Mouse (Mus musculus) inflammation-experienced regulatory T-cells, adult 16 weeks (primary cell): ENCODE results near the gene Cyp2c23. TPM values are rescaled to one million over a fixed set of nuclear protein-coding genes. Genes with fewer than 3 reads are reported as not detected.

ENCODE experiments used
- polyA plus RNA-seq: library from polyadenylated mRNA; unstranded; fragments of 100-300 nt; shearing (Covaris generic); gene quantifications from one replicate; pipeline ENCODE4 v1.2.1, GENCODE M21; 2017

Cyp2c23 gene
- 0.15 TPM for polyA plus RNA-seq

DNA sequence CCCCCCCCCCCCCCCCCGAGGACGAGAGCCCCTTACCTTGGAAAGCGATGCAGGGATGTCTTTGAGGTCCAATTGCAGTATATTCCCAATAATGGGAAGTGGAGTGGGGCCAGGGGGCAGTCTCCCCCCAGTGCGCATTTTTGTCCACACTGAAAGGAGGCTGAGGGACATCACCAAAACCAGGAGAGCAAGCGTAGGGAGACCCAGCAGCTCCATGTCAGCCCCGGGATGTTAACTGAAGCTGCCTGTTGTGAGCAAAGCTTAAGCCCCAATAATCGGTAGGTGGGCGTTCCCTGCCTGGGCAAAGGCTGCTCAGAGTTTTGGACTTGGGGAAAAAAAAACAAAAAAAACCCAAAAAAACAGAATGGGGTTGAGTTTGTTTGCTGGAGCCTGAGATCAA, at the start of gene Cyp2c23:
Cyp2c23 (minus strand) TSS at position 237 of the 400 bp plus-strand sequence.

DNA sequence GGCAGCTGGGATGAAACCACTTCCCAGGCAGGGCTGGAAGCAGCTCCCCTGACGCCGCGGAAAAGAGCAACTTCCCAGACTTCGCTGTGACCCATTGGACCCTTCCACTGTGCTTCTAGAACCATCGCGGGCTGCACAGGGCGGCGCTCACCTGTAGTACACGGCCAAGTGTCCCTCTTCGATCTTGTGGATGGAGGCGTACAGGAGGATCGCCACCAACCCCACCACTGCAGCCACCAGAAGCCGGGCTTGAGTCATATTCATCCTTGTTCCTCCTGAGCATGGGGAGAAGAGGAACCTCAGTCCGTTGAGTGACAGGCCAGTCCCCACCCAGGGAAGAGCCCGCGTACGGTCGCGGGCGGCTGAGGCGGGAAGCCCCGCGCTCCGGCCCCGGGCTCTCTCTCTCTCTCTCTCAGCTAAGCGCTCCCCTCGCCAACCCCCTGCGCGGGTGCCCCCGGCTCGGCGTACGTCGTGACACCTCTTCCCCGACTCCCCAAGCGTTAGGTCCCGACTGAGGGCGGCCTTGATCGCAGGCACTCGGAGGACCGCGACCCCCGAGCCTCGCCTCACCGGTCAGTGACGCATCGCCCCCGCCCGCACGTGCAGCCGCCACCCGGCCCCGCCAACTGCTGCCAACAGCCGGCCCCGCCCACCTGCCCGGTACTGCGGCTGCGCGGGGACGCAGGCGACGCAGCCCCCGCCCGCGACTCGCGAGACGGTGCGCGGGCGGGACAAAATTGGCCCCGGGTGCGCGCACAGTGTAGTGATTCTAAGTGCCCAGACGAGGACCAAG, 40.3 kb upstream of the Cyp2c23 start, which contains the start of gene Erlin1:
Erlin1 (minus strand) TSS at position 665 of the 793 bp plus-strand sequence.

DNA sequence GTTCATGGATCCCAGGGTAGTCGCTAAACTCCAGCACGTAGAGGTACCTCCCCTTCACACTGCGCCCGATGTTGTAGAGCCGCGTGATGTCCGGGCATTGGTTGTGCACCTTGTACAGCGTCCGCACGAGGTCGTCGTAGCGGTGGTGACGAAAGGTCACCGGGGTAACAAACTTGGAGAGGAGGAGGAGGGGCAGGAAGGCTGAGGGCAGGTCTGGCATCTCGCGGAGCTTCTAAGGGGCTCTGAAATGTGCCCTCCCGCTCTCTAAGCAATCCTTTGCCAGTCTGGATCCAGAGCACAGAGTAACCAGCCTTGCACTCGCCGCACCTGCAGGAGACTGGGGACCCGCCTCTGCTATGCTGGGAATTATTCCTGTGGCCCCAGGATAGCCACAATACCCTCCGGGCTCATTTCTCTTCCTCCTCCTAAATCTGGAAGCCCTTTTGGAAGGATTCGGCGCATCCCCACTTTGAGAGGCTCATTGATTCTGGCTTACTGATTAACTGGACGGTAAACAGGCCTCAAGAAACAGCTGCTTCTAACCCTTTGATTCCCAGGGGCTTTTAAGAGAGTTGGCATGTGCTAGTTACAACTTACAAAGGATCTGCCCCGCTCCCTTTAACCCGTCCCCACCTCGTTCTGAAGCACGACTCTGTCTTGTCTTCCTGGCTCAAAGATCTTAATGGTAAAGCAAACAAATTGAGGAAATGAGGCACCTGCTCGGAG, 42.8 kb downstream of the Cyp2c23 start, which contains the start of gene Cpn1:
Cpn1 (minus strand) TSS at position 488 of the 726 bp plus-strand sequence.

Other genes starting within 250 kb of the Cyp2c23 start
- gene Abcc2, start 247.0 kb downstream of the Cyp2c23 start, polyA plus RNA-seq, result not detected
- 8.9 TPM for gene Dnmbp, start 89.0 kb downstream of the Cyp2c23 start, polyA plus RNA-seq
- gene Cpn1, start 42.7 kb downstream of the Cyp2c23 start, polyA plus RNA-seq, result not detected
- 8.6 TPM for gene Erlin1, start 40.6 kb upstream of the Cyp2c23 start, polyA plus RNA-seq
- 50.5 TPM for gene Chuk, start 78.3 kb upstream of the Cyp2c23 start, polyA plus RNA-seq
- gene Cwf19l1, start 106.7 kb upstream of the Cyp2c23 start, polyA plus RNA-seq, result 37.6 TPM
- 127 TPM for gene Bloc1s2, start 117.2 kb upstream of the Cyp2c23 start, polyA plus RNA-seq
- gene Pkd2l1, start 163.2 kb upstream of the Cyp2c23 start, polyA plus RNA-seq, result not detected
- not detected for gene Scd3, start 174.1 kb upstream of the Cyp2c23 start, polyA plus RNA-seq